Mouse (Mus musculus) intestine, embryonic 16.5 days (tissue): Measurements from ENCODE around the gene Fzd5. TPM values are rescaled to one million over a fixed set of nuclear protein-coding genes. Genes with fewer than 3 reads are reported as not detected.

Experiments used
- ATAC-seq: fragments of 200-750 bp; cut with Nextera tagmentation; 2 replicates; pipeline ENCODE4 v1.8.0; 2017; ENCODE audit warnings: moderate TSS enrichment, moderate library complexity
- H3K27ac ChIP-seq: fragments of 300-500 bp; sonication (generic); 2 replicates; pipeline ENCODE4 v1.5.1; 2014; ENCODE audit warnings: mild to moderate bottlenecking, low read length
- H3K27me3 ChIP-seq: fragments of 300-500 bp; sonication (generic); replicated peaks from 2 replicates; pipeline ENCODE4 v1.6.1; 2014; ENCODE audit warnings: low read length, control low read depth, mixed read lengths; ENCODE audit not compliant: control insufficient read depth, insufficient read depth
- H3K36me3 ChIP-seq: fragments of 300-500 bp; sonication (generic); 2 replicates; pipeline ENCODE4 v1.6.1; 2014; ENCODE audit warnings: low read length, control low read depth; ENCODE audit not compliant: control insufficient read depth, insufficient read depth
- H3K4me1 ChIP-seq: fragments of 300-500 bp; sonication (generic); 2 replicates; pipeline ENCODE4 v1.6.1; 2014; ENCODE audit warnings: low read length, control low read depth, mixed read lengths; ENCODE audit not compliant: control insufficient read depth, insufficient read depth
- H3K4me2 ChIP-seq: fragments of 300-500 bp; sonication (generic); 2 replicates; pipeline ENCODE4 v1.6.1; 2014; ENCODE audit warnings: low read depth, low read length, control low read depth
- H3K4me3 ChIP-seq: fragments of 300-500 bp; sonication (generic); 2 replicates; pipeline ENCODE4 v1.5.1; 2014; ENCODE audit warnings: mild to moderate bottlenecking, low read length
- H3K9ac ChIP-seq: fragments of 300-500 bp; sonication (generic); 2 replicates; pipeline ENCODE4 v1.6.1; 2014; ENCODE audit warnings: low read depth, low read length
- H3K9me3 ChIP-seq: fragments of 300-500 bp; sonication (generic); 2 replicates; pipeline ENCODE4 v1.6.1; 2016; ENCODE audit warnings: low read length, control low read depth; ENCODE audit not compliant: control insufficient read depth
- WGBS: fragments of 180-500 bp; shearing (Covaris S2); extraction: QIAGEN DNeasy Blood & Tissue Kit; methylation state at CpG from one replicate; pipeline ENCODE4 v1.1.7; 2014; 5-methylcytosine and 5-hydroxymethylcytosine counted together
- polyA plus RNA-seq: library from polyadenylated mRNA; unstranded; fragments of >200 nt; fragmentation: Nextera tagmentation; extraction: Ambion mirVana; gene quantifications from 2 replicates; pipeline ENCODE4 v1.2.1, GENCODE M21; 2015

The Fzd5 gene
- polyA plus RNA-seq, 1 experiment from 2014 or later, result 6.1 TPM

DNA sequence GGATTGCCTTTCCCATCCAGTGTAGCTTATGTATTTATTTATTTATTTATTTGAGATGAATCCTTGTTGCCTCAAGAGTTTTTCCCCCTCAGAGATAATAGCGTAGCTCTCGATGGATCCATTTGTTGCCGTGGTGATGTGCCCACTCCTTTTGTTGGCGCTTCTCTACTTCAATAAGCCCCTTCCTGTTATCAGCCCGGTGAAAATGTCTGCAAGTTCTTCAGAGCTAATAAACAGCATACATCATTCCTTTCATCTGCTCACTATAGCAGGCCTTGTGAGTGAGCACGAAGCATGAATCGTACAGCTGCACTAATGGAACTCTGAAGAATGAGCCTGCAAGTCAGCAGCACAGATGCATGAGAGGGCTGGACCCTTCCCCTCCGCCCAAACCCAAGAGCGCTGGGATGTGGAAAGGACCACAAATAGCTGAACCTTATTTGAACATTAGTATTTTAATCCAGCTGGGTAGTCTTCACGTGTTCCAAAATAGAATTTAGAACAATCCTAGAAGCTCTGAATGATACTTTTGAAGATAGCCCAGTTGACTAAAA is 16.4 kb downstream of the Fzd5 start:
- no peak for ATAC-seq
- H3K4me3 ChIP-seq, result no peak overlapping the region
- H3K9ac ChIP-seq, result no peak overlapping the region
- H3K27me3 ChIP-seq, result no peaks in the 10 kb centered on the region
- H3K27ac ChIP-seq, result no peak overlapping the region
- WGBS, result 58% methylated on average over 10 of the region's 10 CpGs
- H3K4me1 ChIP-seq, result no peaks in the 10 kb centered on the region
- no peaks in the 10 kb centered on the region for H3K9me3 ChIP-seq
- H3K36me3 ChIP-seq, result no peaks in the 10 kb centered on the region
- H3K4me2 ChIP-seq, result no peak overlapping the region

DNA sequence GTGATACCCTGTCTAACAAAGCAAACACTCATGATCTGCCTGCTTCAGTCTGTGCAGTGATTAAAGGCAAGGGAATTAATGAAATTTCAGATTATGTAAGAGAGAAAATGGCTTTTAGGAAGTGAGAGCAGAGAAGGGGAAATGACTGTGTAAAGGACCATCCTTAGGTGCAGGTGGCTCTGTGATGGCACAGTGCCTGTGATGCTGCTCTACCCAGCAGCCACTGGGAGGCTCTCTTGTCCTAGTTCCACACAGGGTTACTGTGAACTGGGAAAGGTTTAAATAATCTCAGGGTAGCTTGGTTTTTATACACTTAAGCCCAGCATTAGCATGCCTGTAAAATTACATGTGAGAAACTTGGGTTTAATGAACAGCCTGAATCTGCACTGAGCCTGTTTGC is 20.0 kb downstream of the Fzd5 start:
- peak; percentile 74; the same call in 1 of the 2 replicates for ATAC-seq
- Histone ChIP-seq H3K27ac (no peak overlapping the region), H3K36me3 (no peaks in the 10 kb centered on the region), H3K9ac (no peak overlapping the region), H3K4me3 (no peak overlapping the region), H3K4me2 (no peak overlapping the region), H3K4me1 (peaks cover 3% of the 10 kb centered on the region), H3K9me3 (no peaks in the 10 kb centered on the region), H3K27me3 (no peaks in the 10 kb centered on the region)

DNA sequence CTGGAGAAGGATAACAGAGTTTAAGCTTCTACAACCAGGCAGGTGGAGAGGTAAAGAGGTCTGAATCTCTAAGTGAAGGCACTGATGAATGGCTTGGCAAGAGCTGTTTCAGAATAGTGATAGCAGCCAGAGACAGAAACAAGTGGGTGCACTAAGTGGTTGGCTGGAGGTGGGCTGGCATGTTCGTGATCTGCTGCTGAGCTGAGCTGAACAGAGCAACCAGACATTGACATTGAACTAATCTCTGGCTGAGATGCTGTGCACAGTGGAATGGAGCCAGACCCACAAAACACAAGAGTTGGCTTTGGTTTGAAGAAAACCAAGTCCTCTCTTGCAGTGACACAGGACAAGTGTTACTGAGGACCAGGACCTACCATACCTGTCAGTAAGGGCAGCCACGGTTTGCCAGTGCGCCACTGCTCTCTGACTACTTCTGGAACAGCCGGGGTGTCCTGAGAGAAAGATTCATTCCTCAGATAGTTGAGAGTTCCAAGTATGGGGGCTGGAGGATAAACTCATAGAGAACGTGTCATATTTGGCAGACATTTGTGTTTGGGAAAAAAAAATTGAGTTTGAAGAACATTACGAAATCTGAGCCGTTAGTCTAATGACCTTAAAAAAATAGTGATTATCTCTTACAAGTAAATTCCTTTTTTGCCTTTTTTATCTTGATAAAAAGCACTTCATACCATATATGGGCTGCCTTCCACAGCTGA is 20.8 kb downstream of the Fzd5 start:
- H3K4me2 ChIP-seq, result no peak overlapping the region
- ATAC-seq, result no peak
- no peaks in the 10 kb centered on the region for H3K9me3 ChIP-seq
- peaks cover 3% of the 10 kb centered on the region for H3K4me1 ChIP-seq
- H3K9ac ChIP-seq, result no peak overlapping the region
- 81% methylated on average over 7 of the region's 7 CpGs for WGBS
- no peaks in the 10 kb centered on the region for H3K27me3 ChIP-seq
- H3K36me3 ChIP-seq, result no peaks in the 10 kb centered on the region
- H3K27ac ChIP-seq, result no peak overlapping the region
- H3K4me3 ChIP-seq, result no peak overlapping the region

DNA sequence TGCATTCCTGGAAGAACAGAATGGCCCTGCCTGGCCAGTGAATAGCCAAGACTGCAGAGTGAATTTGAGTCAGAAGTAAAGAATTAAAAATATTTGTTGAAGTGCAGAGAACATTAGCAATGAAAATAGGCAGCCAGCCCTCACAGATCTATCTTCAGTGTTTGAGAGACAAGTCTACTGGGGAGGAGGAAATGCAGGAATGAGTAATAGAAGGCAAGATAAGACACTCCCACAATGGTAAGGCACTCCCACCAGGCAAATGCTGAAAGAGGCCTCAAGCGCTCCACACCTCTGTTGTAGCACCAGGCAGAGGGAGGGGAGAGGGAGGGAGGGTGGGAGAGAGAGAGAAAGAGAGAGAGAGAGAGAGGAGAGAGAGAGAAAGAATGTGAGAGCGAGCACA is 22.1 kb downstream of the Fzd5 start:
- peak; percentile 89 for ATAC-seq
- no peak overlapping the region for H3K4me2 ChIP-seq
- peaks cover 3% of the 10 kb centered on the region for H3K4me1 ChIP-seq
- no peak overlapping the region for H3K4me3 ChIP-seq
- no peaks in the 10 kb centered on the region for H3K27me3 ChIP-seq
- no peak overlapping the region for H3K9ac ChIP-seq
- WGBS, result 72% methylated on average over 2 of the region's 2 CpGs
- no peak overlapping the region for H3K27ac ChIP-seq
- H3K36me3 ChIP-seq, result no peaks in the 10 kb centered on the region
- H3K9me3 ChIP-seq, result no peaks in the 10 kb centered on the region

DNA sequence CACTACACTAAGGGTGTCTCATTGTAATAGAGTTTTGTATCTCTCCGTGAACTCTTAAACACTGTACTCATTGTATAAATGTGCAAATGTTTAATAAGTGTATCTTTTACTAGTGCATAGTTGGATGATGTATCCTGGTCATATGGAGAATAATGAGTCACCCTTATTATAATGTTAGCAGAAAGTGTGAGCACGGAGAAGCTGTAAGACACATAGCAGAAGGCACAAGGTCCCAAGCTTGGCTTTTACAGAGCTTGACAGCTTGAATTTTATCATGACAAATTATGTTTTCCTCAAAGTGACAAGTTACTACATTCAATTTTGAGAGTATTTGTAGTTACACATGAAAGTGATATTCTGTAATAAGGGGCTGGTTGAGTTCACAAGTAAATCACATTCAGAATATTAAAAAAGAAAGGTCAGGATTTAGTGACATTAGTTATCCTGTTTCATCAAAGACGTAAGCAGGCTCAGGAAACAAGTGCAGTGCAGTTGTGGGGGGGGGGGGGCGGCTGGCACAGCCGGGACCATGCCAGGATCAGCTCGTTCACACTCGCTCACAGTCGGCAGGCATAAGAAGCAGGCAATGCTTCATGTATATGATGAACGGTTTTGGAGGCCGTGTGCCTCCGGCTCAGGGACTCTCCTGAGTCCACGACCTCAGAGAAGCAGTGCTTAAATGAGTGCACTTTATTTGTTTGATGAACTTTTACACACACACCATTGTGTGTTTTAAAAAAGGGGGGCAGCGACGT is 25.4 kb downstream of the Fzd5 start:
- WGBS, result 80% methylated on average over 14 of the region's 14 CpGs
- H3K9me3 ChIP-seq, result no peaks in the 10 kb centered on the region
- peaks cover 3% of the 10 kb centered on the region for H3K4me1 ChIP-seq
- H3K4me2 ChIP-seq, result no peak overlapping the region
- no peaks in the 10 kb centered on the region for H3K36me3 ChIP-seq
- H3K9ac ChIP-seq, result no peak overlapping the region
- ATAC-seq, result no peak
- no peak overlapping the region for H3K27ac ChIP-seq
- no peaks in the 10 kb centered on the region for H3K27me3 ChIP-seq
- no peak overlapping the region for H3K4me3 ChIP-seq

DNA sequence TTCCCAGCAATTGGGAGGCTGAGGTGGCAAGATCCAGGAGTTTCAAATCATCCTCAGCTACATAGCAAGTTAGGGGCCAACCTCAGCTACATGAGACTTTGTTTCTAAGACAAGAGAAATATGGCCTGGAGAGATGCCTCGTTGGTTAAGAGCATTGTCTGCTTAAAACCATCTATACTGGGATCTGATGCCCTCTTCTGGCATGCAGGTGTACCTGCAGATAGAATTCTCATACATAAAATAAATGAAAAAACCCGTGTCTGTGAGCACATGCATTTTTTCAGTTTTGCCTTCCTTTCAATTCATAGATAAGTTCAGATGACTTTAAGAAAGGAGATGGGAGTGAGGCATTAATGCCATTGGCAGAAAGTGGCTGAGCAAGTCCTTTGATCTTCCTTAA is 27.7 kb downstream of the Fzd5 start:
- no peak overlapping the region for H3K4me3 ChIP-seq
- H3K36me3 ChIP-seq, result no peaks in the 10 kb centered on the region
- no peaks in the 10 kb centered on the region for H3K4me1 ChIP-seq
- H3K27me3 ChIP-seq, result no peaks in the 10 kb centered on the region
- H3K9ac ChIP-seq, result no peak overlapping the region
- WGBS, result 23% methylated on average over 2 of the region's 2 CpGs
- H3K27ac ChIP-seq, result no peak overlapping the region
- ATAC-seq, result no peak
- no peak overlapping the region for H3K4me2 ChIP-seq
- H3K9me3 ChIP-seq, result no peaks in the 10 kb centered on the region

DNA sequence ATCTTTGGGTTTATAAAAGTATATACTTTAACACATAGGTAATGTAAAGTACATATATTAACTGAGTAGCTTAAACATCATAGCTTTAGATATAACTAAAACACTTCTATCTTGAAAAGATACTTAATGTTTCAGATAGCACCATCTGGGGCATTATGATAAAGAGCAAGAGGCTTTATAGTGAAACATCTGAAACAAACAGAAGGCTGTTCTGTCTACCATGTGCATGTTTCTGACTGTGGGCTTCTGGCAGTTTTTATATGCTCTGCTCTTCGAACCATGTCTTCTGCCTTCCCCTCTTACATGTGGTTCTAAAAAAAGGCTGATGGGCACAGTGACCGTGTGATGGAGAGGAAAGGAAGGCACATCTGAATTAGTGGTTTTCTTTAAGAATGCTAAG is 30.9 kb downstream of the Fzd5 start:
- Histone ChIP-seq H3K4me1 (no peaks in the 10 kb centered on the region), H3K27ac (no peak overlapping the region), H3K4me2 (no peak overlapping the region), H3K27me3 (no peaks in the 10 kb centered on the region), H3K36me3 (no peaks in the 10 kb centered on the region), H3K9me3 (no peaks in the 10 kb centered on the region), H3K9ac (no peak overlapping the region), H3K4me3 (no peak overlapping the region)
- WGBS, result 94% methylated on average over 2 of the region's 2 CpGs
- ATAC-seq, result no peak

DNA sequence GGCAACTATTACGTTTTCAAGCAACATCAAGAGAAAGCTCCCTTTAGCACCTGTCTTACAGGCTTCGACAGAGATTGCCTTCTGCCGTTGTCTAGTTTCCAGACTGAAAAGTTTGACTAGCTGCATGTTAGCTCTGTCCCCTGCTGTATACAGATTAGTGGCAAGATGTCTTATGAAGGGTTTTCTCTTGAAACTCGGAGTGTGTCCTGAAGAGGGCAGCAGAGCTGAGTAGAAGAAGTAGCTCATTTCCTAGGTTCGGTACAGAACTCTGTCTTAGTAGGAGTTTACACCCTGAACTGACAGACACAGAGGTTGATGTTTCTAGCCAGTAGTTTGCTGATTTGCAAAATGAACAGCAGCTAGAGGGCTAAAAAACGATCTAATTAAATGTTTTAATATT is 32.3 kb downstream of the Fzd5 start:
- Histone ChIP-seq H3K27ac (no peak overlapping the region), H3K36me3 (no peaks in the 10 kb centered on the region), H3K27me3 (no peaks in the 10 kb centered on the region), H3K9ac (no peak overlapping the region), H3K9me3 (no peaks in the 10 kb centered on the region), H3K4me3 (no peak overlapping the region), H3K4me2 (no peak overlapping the region), H3K4me1 (no peaks in the 10 kb centered on the region)
- 0 out of 2 replicates have a peak, but pooled peaks have one; percentile 36 for ATAC-seq
- WGBS, result 42% methylated on average over 6 of the region's 6 CpGs

DNA sequence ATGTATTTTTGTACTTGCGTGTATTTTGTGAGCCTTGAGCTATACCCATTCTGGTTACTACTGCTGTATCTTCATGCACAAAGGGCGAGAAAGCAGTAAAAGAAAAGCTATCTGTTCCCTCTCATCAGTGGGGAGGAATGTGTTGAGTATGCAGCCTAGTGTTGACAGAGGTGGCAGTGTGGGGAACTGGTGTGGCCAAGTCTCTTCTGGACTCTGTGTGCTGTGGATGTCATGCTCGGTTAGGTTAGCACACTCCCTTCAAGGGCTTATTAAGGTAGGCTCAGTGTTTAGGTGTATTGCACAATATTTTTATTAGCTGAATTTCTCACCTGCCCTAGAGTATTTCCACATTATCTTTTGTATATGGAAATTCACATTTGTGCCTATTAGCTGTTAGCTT is 35.8 kb downstream of the Fzd5 start:
- Histone ChIP-seq H3K4me1 (no peaks in the 10 kb centered on the region), H3K27ac (no peak overlapping the region)
- WGBS, result 78% methylated on average over 3 of the region's 3 CpGs

More for the DNA sequence above, 35.8 kb downstream of the Fzd5 start:
- H3K36me3 ChIP-seq, result no peaks in the 10 kb centered on the region
- no peak overlapping the region for H3K4me3 ChIP-seq
- H3K9ac ChIP-seq, result no peak overlapping the region
- no peaks in the 10 kb centered on the region for H3K27me3 ChIP-seq
- H3K9me3 ChIP-seq, result no peaks in the 10 kb centered on the region
- no peak overlapping the region for H3K4me2 ChIP-seq
- ATAC-seq, result peak; percentile 74
